Mouse (Mus musculus): ENCODE results near the gene Grm6. TPM values are rescaled to one million over a fixed set of nuclear protein-coding genes. Genes with fewer than 3 reads are reported as not detected.
A peak's percentile ranks its signal among the peaks of the same experiment; 100 is the strongest.

Grm6 gene
- under 1 TPM in 1 of 2 experiments, not detected in 1; 0.08 TPM for total RNA-seq (2021)

DNA sequence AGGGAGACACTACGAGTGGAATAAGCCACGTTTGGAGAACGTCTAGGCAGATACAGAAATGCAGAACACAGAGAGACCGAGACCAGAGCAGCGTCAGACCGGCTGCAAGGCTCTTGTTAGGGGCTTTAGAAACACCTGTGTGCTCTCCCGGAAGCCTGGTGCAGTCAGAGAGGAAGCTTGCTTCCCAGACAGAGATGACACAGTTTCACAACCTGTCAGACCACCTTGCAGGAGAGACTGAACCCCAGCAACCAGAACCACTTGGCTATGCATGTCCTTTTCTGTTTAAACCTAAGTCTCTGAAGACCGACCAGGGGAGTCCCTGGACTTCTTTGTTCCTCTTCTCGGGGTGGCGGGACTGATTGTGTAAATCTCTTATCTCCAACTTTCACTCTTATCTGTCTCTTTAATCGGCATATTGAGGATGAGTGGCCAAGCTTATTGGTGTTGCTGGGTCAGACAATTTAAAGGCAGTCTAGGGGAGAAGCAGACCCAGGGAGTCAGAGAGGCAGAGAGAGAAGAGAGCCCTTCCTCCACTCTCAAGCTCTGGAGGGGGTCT is at the start of gene Grm6:
TSS of gene Grm6 (plus strand) at position 509 of the 559 bp plus-strand sequence.
- intact Hi-C loops (cut with DNase I): no loop called here
- DNase-seq (ENCODE audit: extremely low spot score in 1 of 2, low spot score in 2 of 2): no peak

DNA sequence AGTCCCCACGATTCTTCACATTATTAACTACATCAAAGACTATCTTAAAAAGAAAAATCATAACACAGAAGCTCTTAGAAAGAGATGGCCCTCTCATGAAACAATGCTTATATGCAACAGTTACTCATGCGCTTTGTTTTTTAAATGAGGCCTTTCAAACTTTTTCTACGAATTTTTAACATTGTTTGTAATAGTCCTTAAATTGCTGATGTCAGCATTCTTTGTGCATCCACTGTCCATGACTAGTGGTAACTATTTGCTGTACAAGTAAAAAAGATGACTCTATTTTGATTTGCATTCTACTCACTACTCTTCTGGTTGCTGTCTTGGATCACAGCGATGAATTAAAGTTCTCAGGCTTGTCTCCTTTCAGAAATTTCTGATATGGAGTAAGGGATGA is 36.3 kb upstream of the Grm6 start:
- DNase-seq (ENCODE audit: extremely low spot score in 1 of 2, low spot score in 2 of 2): no peak
- intact Hi-C loops (cut with DNase I): no loop called here

DNA sequence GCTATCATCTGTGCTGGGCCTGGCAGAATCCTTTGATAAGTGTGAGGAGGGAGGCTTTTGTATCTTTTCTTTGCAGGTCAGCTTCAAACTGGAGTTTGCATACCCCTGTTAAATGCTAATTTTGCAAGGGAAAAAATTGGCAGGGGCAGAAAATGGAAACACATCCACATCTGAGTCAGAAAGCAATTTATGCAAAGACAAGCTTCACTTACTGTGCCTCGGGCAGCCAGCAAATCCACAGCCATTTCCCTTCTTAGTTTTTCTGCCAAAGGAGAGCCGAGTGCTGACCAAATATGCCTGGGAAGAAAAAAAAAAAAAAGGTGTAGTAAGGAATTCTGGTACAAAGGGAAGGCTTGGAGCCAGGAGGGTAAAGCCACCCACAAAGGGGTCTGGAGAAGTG is 24.3 kb upstream of the Grm6 start:
- intact Hi-C loops (cut with DNase I): no loop called here
- no peak for DNase-seq (ENCODE audit: extremely low spot score in 1 of 2, low spot score in 2 of 2)

DNA sequence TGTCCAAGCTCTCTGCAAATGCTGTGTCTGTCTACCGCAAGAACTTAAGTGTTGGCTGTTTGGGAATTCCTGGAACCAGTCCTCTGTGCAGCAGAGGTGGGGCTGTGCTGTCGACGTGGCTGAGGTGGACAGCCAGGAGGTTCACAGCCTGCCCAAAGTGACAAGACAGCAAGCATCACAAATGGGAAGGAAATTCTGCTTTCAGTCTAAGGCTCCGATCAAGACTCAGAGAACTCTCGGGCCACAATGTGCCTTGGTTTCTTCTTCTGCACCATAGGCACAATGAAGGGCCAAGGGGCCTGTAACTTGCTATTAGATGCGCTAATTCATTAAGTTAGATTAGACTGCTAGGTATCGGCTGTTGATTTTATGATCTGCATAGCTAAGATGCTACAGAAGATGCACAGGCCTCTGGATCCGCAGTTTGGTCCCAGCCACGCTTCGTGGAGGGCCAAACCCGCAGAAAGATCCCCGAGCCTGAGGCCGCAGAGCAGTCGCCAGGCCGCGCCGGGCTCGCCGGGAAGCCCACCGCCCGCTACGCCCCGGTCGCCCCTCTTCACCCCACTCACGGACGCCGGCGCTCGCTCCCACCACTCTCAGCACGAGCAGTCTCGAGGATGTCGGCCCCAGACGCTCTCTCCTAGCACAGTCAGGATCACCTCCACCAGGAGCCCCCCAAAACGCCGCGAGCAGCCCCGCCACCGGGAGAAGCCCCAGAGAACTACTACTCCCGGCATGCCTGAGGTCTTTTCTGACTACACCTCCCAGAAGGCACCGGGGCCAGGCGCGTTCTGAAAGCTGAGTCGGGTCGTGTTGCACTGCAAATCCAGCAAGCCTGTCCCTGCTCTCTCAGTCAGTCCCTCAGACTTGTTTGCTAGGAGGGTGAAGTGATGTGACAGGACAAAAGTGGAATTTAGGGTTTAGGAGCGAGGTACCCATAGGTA is 23.2 kb upstream of the Grm6 start, which contains the start of gene Zfp354c:
TSS of gene Zfp354c (minus strand) at position 715 of the 944 bp plus-strand sequence.
- intact Hi-C loops (cut with DNase I): no loop called here
- DNase-seq (ENCODE audit: extremely low spot score in 1 of 2, low spot score in 2 of 2): peak; percentile 90

DNA sequence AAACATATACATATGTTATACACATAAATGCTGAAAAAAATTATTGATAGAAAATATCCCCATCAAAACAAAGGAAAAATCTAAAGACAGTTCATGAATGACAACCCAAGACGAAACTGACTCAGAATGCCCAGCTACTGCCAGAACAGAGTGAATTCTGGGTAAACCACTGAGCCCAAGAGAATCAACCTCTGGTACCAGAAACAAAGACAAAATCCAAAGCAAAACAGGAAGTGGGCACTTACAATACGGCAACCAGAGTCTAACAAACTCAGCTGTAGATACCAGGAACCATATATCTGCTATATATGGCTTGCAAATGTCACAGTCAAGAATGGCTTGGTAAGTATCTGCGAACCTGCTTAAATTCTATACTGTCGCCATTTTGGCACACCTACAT is 14.8 kb upstream of the Grm6 start:
- no peak for DNase-seq (ENCODE audit: extremely low spot score in 1 of 2, low spot score in 2 of 2)
- intact Hi-C loops (cut with DNase I): no loop called here

DNA sequence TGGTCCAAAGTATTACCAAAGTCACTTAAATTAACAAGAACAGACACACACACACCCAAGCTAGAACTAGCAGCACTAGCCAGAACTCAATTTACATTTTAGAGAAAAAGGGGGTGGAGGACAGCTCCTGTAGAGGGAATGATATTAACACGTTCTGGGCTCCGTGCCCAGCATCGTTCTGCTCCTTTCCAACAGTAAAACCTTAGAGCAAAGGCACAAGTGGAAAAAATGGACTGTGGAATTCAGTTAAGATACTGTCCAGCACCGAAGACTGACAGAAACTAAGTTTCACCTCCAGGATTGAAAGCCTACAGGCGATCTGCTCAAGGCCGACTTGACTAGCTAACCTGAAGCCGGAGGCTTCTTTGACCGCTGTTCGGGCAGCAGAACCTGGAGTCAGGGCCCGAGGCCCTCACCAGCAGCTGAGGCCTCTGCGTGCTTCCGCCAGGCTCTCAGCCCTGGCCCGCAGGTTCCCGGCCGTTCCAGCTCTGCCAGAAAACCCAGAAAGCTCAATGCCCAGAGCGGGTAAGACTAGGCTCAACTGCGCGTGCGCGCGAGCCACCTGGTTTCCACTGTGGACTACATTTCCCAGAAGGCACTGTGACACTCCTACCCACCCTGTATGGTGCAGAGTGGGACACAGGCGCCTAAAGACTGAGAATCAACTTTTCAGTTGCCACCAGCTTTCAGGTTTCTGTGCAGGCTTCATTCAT is 9.3 kb upstream of the Grm6 start, which contains the start of gene Zfp879:
TSS of gene Zfp879 (minus strand) at position 530 of the 713 bp plus-strand sequence.
- DNase-seq (ENCODE audit: extremely low spot score in 1 of 2, low spot score in 2 of 2): peak; percentile 93 to 94
- intact Hi-C loops (cut with DNase I): no loop called here

DNA sequence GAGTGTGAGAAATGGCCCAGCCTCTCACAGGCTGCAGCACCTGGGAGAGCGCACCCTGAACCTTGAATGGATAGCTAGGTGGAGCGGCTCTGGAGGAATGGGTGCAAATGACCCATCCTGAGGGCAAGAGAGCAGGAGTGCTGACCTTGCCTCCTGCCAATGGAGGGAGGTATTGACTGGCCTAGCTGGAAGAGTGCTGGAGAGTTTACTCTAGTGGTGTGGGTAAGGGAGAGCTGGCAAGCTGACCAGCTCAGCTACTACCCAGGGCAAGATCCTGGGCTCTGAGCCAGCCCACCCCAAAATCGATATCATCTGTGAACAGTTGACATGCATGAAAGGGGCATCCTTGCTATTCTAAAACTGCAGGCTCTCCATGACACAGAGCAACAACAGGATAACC is 4.5 kb upstream of the Grm6 start:
- intact Hi-C loops (cut with DNase I): no loop called here
- DNase-seq (ENCODE audit: extremely low spot score in 1 of 2, low spot score in 2 of 2): no peak

DNA sequence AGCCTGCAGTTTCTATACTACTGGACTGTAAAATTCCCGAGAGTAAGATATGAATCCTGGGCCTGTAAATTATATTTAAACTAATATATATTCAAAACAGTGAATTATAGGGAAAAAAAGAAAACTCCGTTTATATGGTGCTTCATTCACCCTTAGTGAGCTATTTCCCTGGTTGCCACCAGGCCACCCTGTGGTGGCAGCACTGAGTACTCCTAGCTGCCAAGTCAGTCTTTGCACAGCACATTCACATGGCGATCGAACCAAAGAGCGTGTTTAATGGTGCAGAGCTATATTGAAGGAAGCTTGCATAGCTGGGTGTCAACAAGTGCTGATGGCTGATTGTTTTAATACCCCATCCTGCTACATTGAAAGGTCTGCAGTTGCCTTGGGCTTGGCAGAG is 3.4 kb upstream of the Grm6 start:
- DNase-seq (ENCODE audit: extremely low spot score in 1 of 2, low spot score in 2 of 2): no peak
- intact Hi-C loops (cut with DNase I): no loop called here

DNA sequence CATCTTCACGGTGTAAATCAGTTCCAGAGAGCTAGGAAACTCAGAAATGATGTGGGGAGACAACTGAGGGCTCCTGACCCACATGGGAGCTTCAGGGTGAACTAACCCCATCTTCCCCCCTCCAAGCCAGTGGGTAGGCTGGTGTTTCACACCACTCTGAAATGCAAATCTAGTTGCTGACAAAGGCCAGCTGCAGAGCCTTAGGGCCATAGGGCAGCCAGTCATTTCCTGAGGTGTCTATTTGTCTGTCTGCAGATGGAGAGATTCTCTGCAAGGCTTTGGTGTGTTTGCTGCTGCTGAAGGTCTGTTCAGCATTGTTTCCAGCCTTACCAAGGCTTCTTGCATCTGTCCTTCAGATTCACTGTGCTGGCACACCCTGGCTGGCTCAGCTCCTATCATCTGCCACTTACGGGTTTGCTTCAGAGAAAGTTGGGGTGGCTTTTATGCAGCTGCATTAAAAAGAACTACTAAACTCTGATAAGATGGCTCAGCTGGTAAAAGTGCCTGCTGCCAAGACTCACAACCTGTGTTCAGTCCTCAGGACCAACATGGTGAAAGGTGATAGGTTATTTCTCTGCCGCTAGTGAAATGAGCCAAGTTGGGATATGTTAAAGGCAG is 1.9 kb upstream of the Grm6 start:
- intact Hi-C loops (cut with DNase I): no loop called here
- no peak for DNase-seq (ENCODE audit: extremely low spot score in 1 of 2, low spot score in 2 of 2)

DNA sequence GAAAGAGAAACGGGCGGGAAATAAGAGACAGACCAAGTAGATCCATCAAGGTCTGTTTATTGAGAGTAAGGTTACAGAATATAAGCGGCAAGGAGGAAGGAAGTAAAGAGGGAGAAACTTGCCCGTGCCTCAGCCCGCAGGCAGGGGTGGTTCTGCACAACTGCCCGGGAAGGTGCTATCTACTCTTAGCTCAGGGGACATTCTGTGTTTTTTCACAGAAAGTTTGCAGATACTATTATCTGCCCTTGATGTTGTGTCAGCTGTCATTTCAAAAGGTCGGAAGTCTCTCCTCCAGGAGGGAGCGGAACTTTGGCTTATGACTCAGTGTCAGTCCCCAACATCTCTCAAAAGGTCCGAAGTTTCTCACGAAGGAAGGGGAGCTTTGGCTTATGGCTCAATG is 1.2 kb upstream of the Grm6 start:
- no peak for DNase-seq (ENCODE audit: extremely low spot score in 1 of 2, low spot score in 2 of 2)
- intact Hi-C loops (cut with DNase I): no loop called here

DNA sequence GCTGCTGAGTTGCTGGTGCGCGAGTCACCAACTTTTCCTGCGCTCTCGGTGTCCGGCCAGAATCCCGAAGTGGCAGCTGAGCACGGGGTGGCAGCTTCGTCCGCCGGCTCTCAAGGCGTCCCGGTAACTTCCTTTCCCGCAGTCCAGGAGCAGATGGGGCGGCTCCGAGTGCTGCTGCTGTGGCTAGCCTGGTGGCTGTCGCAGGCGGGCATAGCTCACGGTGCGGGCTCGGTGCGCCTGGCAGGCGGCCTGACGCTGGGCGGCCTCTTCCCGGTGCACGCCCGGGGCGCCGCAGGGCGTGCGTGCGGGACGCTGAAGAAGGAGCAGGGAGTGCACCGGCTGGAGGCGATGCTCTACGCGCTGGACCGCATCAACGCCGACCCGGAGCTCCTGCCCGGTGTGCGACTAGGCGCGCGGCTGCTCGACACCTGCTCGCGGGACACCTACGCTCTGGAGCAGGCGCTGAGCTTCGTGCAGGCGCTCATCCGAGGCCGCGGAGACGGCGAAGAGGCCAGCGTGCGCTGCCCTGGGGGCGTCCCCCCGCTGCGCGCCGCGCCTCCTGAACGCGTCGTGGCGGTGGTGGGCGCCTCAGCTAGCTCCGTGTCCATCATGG is 610 bp downstream of the Grm6 start:
- DNase-seq (ENCODE audit: extremely low spot score in 1 of 2, low spot score in 2 of 2): peak in 1 of 2 experiments; percentile 34
- intact Hi-C loops (cut with DNase I): no loop called here

DNA sequence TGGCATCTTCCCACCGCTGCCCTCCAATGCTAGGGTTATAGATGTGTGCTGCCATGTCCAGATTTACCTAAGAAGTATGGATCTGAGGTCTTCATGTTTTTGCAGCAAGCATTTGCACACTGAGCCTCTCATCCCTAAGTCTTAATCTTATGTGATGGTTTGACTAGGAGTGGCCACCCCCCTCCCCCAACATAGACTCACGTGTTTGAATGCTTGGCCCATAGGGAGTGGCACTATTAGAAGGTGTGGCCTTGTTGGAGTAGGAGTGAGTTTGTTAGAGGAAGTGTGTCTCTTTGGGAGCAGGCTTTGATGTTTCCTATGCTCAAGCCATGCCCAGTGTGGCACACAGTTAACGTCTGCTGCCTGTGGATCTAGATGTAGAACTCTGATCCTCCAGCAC is 28.2 kb downstream of the Grm6 start:
- DNase-seq (ENCODE audit: extremely low spot score in 1 of 2, low spot score in 2 of 2): no peak
- intact Hi-C loops (cut with DNase I): no loop called here

DNA sequence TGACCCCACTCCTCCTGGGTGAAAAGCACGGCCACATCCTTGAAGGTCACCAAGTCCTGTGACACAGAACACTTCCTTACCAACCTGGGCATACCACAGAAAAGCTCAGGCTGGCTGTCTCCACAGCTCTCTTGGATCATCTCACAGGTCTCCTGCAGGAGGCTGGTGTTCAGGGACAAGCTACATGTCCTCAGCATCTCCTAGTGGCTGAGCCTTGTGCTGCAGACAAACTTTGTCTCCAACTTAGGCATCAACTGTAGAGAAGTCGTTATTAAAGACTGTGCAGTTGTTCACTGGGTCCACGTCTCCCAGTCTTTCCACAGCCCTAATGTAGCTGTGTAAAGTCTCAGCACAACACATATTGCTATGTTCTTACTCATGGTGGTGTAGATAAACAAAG is 33.3 kb downstream of the Grm6 start:
- intact Hi-C loops (cut with DNase I): no loop called here
- DNase-seq (ENCODE audit: extremely low spot score in 1 of 2, low spot score in 2 of 2): no peak

DNA sequence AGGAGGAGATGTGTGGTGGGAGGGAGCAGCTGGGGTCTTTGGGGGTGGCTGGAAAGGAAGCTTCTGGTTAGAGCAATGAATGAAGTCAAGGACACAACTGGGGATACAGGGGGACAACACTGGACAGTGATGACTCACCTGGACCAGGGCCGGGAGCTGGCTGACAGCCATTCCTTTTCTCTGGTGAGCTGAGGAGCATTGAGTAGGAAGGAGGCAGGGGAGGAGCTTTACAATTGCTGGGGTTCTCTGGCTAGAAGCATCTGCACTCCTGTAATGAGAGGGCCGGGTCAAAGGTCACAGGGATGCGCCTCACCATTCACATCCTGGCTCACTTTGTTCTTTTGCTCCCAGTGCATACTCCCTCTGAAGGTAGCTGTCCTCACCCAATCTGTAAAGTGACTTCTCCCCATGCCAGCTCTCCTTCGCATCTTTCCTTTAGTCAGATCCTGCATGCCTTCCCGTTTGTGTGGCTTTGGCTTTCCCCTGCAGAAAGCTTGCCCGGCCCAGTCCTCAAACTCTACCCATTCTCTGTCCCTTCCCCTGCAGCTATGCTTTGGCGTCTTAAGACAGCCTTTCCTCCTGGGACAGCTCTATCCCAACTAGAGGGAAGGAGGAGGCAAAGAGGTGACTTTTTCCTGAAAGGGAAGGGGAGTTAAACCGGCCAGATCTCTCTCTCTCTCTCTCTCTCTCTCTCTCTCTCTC is 35.9 kb downstream of the Grm6 start:
- peak in 1 of 2 experiments; percentile 42 for DNase-seq (ENCODE audit: extremely low spot score in 1 of 2, low spot score in 2 of 2)
- intact Hi-C loops (cut with DNase I): no loop called here

DNA sequence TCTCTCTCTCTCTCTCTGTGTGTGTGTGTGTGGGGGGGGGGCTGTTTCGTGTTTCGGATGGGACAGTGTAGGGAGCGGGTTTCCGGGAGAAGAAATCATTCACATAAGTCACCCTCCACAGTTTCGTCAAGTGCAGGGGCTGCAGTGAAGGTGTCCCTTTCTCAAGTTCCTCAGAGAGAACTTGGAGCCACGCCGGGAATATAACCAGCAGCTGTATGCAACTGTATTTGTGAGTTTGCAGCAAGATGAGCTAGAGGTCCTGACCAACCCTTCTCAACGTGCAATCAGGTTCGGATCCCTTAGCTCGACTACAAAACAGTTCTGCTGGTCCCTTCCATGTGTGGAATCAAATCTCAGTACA is 36.4 kb downstream of the Grm6 start:
- DNase-seq (ENCODE audit: extremely low spot score in 1 of 2, low spot score in 2 of 2): peak in 1 of 2 experiments; percentile 30
- intact Hi-C loops (cut with DNase I): no loop called here

DNA sequence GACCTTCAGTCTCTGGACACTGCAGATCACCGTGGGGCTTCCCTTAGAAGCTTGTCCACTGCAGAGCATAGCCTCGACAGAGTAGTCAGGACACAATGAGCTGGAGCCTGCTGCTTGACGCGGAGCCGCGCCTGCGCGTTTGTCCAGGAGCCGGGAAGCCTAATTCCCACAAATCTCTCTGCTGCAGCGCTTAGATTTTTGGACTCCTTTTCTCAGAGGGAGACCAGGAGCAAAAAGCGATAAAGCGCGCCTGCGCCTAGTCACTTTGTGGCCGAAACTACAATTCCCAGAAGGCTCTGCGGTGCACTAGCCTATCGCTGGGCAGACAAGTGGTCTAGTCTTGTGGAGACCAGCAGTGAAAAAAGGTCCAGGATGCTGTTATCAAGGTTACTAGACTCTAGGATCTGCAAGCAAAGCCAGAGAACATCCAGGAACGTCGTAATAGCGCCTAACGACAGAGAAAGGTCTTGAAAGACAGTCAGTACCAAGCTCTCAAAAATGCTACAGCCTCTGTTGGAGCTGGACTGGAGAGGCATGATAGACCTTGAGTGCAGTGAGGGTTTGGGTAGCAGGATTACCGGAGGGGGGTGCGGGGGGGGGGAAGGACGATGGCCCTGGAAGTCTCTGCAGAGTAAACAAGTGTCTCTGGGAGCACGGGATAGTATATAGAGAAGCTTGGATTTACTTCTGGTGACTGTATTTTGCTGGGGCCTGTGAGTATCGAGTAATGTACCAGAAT is 37.1 kb downstream of the Grm6 start, which contains the start of gene Zfp454:
TSS of gene Zfp454 (minus strand) at position 262 of the 739 bp plus-strand sequence.
- intact Hi-C loops (cut with DNase I): no loop called here
- peak; percentile 92 to 95 for DNase-seq (ENCODE audit: extremely low spot score in 1 of 2, low spot score in 2 of 2)

DNA sequence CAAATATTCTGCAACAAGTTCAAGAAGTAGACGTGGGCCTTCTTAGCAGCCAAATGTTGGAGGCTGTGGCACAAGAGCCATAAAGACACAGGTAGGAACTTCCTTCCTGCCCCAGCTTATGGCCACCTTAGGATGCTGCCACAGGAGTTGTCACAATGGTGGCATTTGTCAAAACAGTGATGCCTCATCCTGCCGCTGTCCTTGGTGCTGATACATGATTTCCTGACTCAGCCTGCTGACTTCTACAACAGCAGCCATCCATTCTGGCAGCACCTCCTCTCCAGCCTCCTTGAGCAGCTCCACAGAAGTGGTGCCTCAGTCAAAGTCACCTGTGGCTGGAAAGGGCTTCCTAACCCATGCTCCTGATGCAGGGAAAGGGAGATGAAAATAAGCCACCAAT is 42.0 kb downstream of the Grm6 start:
- no peak for DNase-seq (ENCODE audit: extremely low spot score in 1 of 2, low spot score in 2 of 2)
- intact Hi-C loops (cut with DNase I): no loop called here

DNA sequence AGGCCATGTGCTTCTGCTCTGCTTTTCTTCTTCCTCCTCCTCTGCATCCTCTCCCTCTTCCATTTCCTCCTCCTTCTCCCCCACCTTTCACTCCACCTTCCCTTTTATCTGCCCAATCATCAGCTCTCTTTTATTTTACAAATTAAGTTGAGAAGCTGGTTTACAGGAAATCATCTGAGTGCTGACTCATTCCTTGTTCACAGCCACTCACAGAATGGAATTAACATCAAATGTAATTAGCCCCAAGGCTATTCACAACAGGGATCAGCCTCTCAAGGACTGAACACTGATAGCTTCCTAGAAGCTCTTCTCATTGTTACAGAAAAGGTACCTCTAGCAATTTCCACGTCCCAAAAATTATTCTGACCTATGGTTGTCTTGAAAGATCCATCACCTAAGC is 46.9 kb downstream of the Grm6 start:
- DNase-seq (ENCODE audit: extremely low spot score in 1 of 2, low spot score in 2 of 2): no peak
- intact Hi-C loops (cut with DNase I): no loop called here
